Mouse (Mus musculus): ENCODE measurements around the gene Cyth1. TPM values are rescaled to one million over a fixed set of nuclear protein-coding genes. Genes with fewer than 3 reads are reported as not detected.

The Cyth1 gene
- polyA plus RNA-seq, 1 experiment, result 89.8 TPM

GRCm38 (mm10) chr11:118266044-118266665, 17.8 kb upstream of the Cyth1 start:
- H3K4me1 ChIP-seq (ENCODE audit: control insufficient read depth, insufficient read depth, low read length), result peaks cover 6% of the 10 kb centered on the region; the same call in 1 of the 2 replicates
- no peak for DNase-seq
- no peak overlapping the region for H3K4me3 ChIP-seq (replicated peaks; ENCODE audit: insufficient read depth, low read depth, low read length)
- WGBS, result 85% methylated on average over 10 of the region's 10 CpGs
- no peak overlapping the region for H3K27ac ChIP-seq (ENCODE audit: insufficient read depth, low read length)
- no peaks in the 10 kb centered on the region for H3K27me3 ChIP-seq (ENCODE audit: control insufficient read depth, insufficient read depth, low read length)
- no peak for TF ChIP-seq POLR2A (IDR thresholded peaks at IDR 0.05; ENCODE audit: borderline replicate concordance, insufficient read depth, low read length)
- no peak for TF ChIP-seq CTCF (IDR thresholded peaks at IDR 0.05; ENCODE audit: borderline replicate concordance, insufficient read depth, low read depth, low read length)

GRCm38 (mm10) chr11:118265621-118266020, 17.2 kb upstream of the Cyth1 start:
- Histone ChIP-seq H3K27ac (ENCODE audit: insufficient read depth, low read length) (no peak overlapping the region), H3K4me1 (ENCODE audit: control insufficient read depth, insufficient read depth, low read length) (peaks cover 6% of the 10 kb centered on the region; the same call in 1 of the 2 replicates), H3K27me3 (ENCODE audit: control insufficient read depth, insufficient read depth, low read length) (no peaks in the 10 kb centered on the region), H3K4me3 (replicated peaks; ENCODE audit: insufficient read depth, low read depth, low read length) (no peak overlapping the region)
- TF ChIP-seq POLR2A (IDR thresholded peaks at IDR 0.05; ENCODE audit: borderline replicate concordance, insufficient read depth, low read length) (no peak), CTCF (IDR thresholded peaks at IDR 0.05; ENCODE audit: borderline replicate concordance, insufficient read depth, low read depth, low read length) (no peak)
- no peak for DNase-seq
- 87% methylated on average over 11 of the region's 11 CpGs for WGBS

GRCm38 (mm10) chr11:118263146-118263545, 14.8 kb upstream of the Cyth1 start:
- H3K4me1 ChIP-seq (ENCODE audit: control insufficient read depth, insufficient read depth, low read length), result 0 out of 2 replicates have a peak, but pooled peaks cover 2% of the 10 kb centered on the region
- no peak overlapping the region for H3K4me3 ChIP-seq (replicated peaks; ENCODE audit: insufficient read depth, low read depth, low read length)
- DNase-seq, result peak in 1 of 2 experiments; percentile 26
- no peaks in the 10 kb centered on the region for H3K27me3 ChIP-seq (ENCODE audit: control insufficient read depth, insufficient read depth, low read length)
- H3K27ac ChIP-seq (ENCODE audit: insufficient read depth, low read length), result no peak overlapping the region
- TF ChIP-seq POLR2A (IDR thresholded peaks at IDR 0.05; ENCODE audit: borderline replicate concordance, insufficient read depth, low read length) (no peak), CTCF (IDR thresholded peaks at IDR 0.05; ENCODE audit: borderline replicate concordance, insufficient read depth, low read depth, low read length) (no peak)
- WGBS, result 68% methylated on average over 5 of the region's 5 CpGs

- Histone ChIP-seq H3K27ac (ENCODE audit: insufficient read depth, low read length) (no peak overlapping the region), H3K4me1 (ENCODE audit: control insufficient read depth, insufficient read depth, low read length) (no peaks in the 10 kb centered on the region; the same call in 1 of the 2 replicates), H3K4me3 (replicated peaks; ENCODE audit: insufficient read depth, low read depth, low read length) (no peak overlapping the region), H3K27me3 (ENCODE audit: control insufficient read depth, insufficient read depth, low read length) (no peaks in the 10 kb centered on the region)
- WGBS, result 84% methylated on average over 8 of the region's 8 CpGs
- no peak for TF ChIP-seq CTCF (IDR thresholded peaks at IDR 0.05; ENCODE audit: borderline replicate concordance, insufficient read depth, low read depth, low read length)
- no peak for DNase-seq
Observed at GRCm38 (mm10) chr11:118260081-118260480, 11.7 kb upstream of the Cyth1 start.

- no peaks in the 10 kb centered on the region for H3K27me3 ChIP-seq (ENCODE audit: control insufficient read depth, insufficient read depth, low read length)
- no peak overlapping the region for H3K4me3 ChIP-seq (replicated peaks; ENCODE audit: insufficient read depth, low read depth, low read length)
- WGBS, result 90% methylated on average over 8 of the region's 8 CpGs
- DNase-seq, result no peak
- no peak for TF ChIP-seq POLR2A (IDR thresholded peaks at IDR 0.05; ENCODE audit: borderline replicate concordance, insufficient read depth, low read length)
- no peak overlapping the region for H3K27ac ChIP-seq (ENCODE audit: insufficient read depth, low read length)
- H3K4me1 ChIP-seq (ENCODE audit: control insufficient read depth, insufficient read depth, low read length), result peaks cover 3% of the 10 kb centered on the region
Observed at GRCm38 (mm10) chr11:118259580-118259979, 11.2 kb upstream of the Cyth1 start.

- WGBS, result 85% methylated on average over 7 of the region's 7 CpGs
- no peak for DNase-seq
- TF ChIP-seq POLR2A (IDR thresholded peaks at IDR 0.05; ENCODE audit: borderline replicate concordance, insufficient read depth, low read length), result no peak
- no peak for TF ChIP-seq CTCF (IDR thresholded peaks at IDR 0.05; ENCODE audit: borderline replicate concordance, insufficient read depth, low read depth, low read length)
- Histone ChIP-seq H3K27ac (ENCODE audit: insufficient read depth, low read length) (no peak overlapping the region), H3K27me3 (ENCODE audit: control insufficient read depth, insufficient read depth, low read length) (no peaks in the 10 kb centered on the region), H3K4me1 (ENCODE audit: control insufficient read depth, insufficient read depth, low read length) (peaks cover 17% of the 10 kb centered on the region), H3K4me3 (replicated peaks; ENCODE audit: insufficient read depth, low read depth, low read length) (no peak overlapping the region)
Observed at GRCm38 (mm10) chr11:118256371-118256770, 8.0 kb upstream of the Cyth1 start.

- peaks cover 17% of the 10 kb centered on the region for H3K4me1 ChIP-seq (ENCODE audit: control insufficient read depth, insufficient read depth, low read length)
- no peaks in the 10 kb centered on the region for H3K27me3 ChIP-seq (ENCODE audit: control insufficient read depth, insufficient read depth, low read length)
- peak; percentile 92 to 95 for DNase-seq
- TF ChIP-seq CTCF (IDR thresholded peaks at IDR 0.05; ENCODE audit: borderline replicate concordance, insufficient read depth, low read depth, low read length) (no peak), POLR2A (IDR thresholded peaks at IDR 0.05; ENCODE audit: borderline replicate concordance, insufficient read depth, low read length) (no peak)
- H3K27ac ChIP-seq (ENCODE audit: insufficient read depth, low read length), result peak overlapping the region; percentile 56
- no peak overlapping the region for H3K4me3 ChIP-seq (replicated peaks; ENCODE audit: insufficient read depth, low read depth, low read length)
- 19% methylated on average over 15 of the region's 15 CpGs for WGBS
Observed at GRCm38 (mm10) chr11:118254159-118254951, 6.0 kb upstream of the Cyth1 start.
